Mouse (Mus musculus) kidney, embryonic 16.5 days (tissue): ENCODE measurements around the gene Ahcyl2. TPM values are rescaled to one million over a fixed set of nuclear protein-coding genes. Genes with fewer than 3 reads are reported as not detected.

Experiments
- ATAC-seq: fragments of 200-750 bp; cut with Nextera tagmentation; 2 replicates; pipeline ENCODE4 v1.8.0; 2017; ENCODE audit warnings: moderate TSS enrichment; ENCODE audit not compliant: low FRiP score, low TSS enrichment
- H3K27ac ChIP-seq: fragments of 300-500 bp; sonication (generic); 2 replicates; pipeline ENCODE4 v1.5.1; 2014; ENCODE audit warnings: low read length
- H3K27me3 ChIP-seq: fragments of 300-500 bp; sonication (generic); 2 replicates; pipeline ENCODE4 v1.6.1; 2014; ENCODE audit warnings: low read length, control low read depth, mixed read lengths; ENCODE audit not compliant: insufficient read depth
- H3K36me3 ChIP-seq: fragments of 300-500 bp; sonication (generic); 2 replicates; pipeline ENCODE4 v1.6.1; 2014; ENCODE audit warnings: low read length, control low read depth, mixed read lengths; ENCODE audit not compliant: insufficient read depth
- H3K4me1 ChIP-seq: fragments of 300-500 bp; sonication (generic); 2 replicates; pipeline ENCODE4 v1.6.1; 2014; ENCODE audit warnings: low read length, control low read depth, mixed read lengths; ENCODE audit not compliant: insufficient read depth
- H3K4me2 ChIP-seq: fragments of 300-500 bp; sonication (generic); replicated peaks from 2 replicates; pipeline ENCODE4 v1.6.1; 2014; ENCODE audit warnings: low read depth, low read length
- H3K4me3 ChIP-seq: fragments of 300-500 bp; sonication (generic); 2 replicates; pipeline ENCODE4 v1.5.1; 2014; ENCODE audit warnings: mild to moderate bottlenecking, low read length
- H3K9ac ChIP-seq: fragments of 300-500 bp; sonication (generic); replicated peaks from 2 replicates; pipeline ENCODE4 v1.6.1; 2014; ENCODE audit warnings: low read length
- H3K9me3 ChIP-seq: fragments of 300-500 bp; sonication (generic); 2 replicates; pipeline ENCODE4 v1.6.1; 2016; ENCODE audit warnings: low read length, control low read depth
- WGBS: fragments of 180-500 bp; shearing (Covaris S2); extraction: QIAGEN DNeasy Blood & Tissue Kit; methylation state at CpG from one replicate; pipeline ENCODE4 v1.1.7; 2014; 5-methylcytosine and 5-hydroxymethylcytosine counted together
- polyA plus RNA-seq: library from polyadenylated mRNA; unstranded; fragments of >200 nt; fragmentation: Nextera tagmentation; extraction: Ambion mirVana; gene quantifications from 2 replicates; pipeline ENCODE4 v1.2.1, GENCODE M21; 2015

Gene Ahcyl2
- polyA plus RNA-seq, 1 experiment from 2014 or later, result 18.3 TPM

GRCm38 (mm10) chr6:29935741-29936140 is 167.9 kb downstream of the Ahcyl2 start:
- H3K36me3 ChIP-seq, result no peaks in the 10 kb centered on the region
- H3K27ac ChIP-seq, result no peak overlapping the region
- no peaks in the 10 kb centered on the region for H3K4me1 ChIP-seq
- H3K4me2 ChIP-seq, result no peak overlapping the region
- H3K4me3 ChIP-seq, result no peak overlapping the region
- no peak for ATAC-seq
- H3K9ac ChIP-seq, result no peak overlapping the region
- H3K9me3 ChIP-seq, result no peaks in the 10 kb centered on the region
- 93% methylated on average over 1 of the region's 1 CpGs for WGBS
- no peaks in the 10 kb centered on the region for H3K27me3 ChIP-seq

GRCm38 (mm10) chr6:29940428-29940827 is 172.6 kb downstream of the Ahcyl2 start:
- WGBS, result 57% methylated on average over 4 of the region's 4 CpGs

GRCm38 (mm10) chr6:29941036-29941435 is 173.2 kb downstream of the Ahcyl2 start:
- H3K36me3 ChIP-seq, result no peaks in the 10 kb centered on the region
- no peak overlapping the region for H3K4me3 ChIP-seq
- no peak overlapping the region for H3K9ac ChIP-seq
- no peak for ATAC-seq
- no peaks in the 10 kb centered on the region for H3K4me1 ChIP-seq
- no peak overlapping the region for H3K4me2 ChIP-seq
- 80% methylated on average over 2 of the region's 2 CpGs for WGBS
- no peak overlapping the region for H3K27ac ChIP-seq
- H3K9me3 ChIP-seq, result no peaks in the 10 kb centered on the region
- H3K27me3 ChIP-seq, result no peaks in the 10 kb centered on the region

More at GRCm38 (mm10) chr6:29940428-29940827, 172.6 kb downstream of the Ahcyl2 start:
- no peak overlapping the region for H3K4me3 ChIP-seq
- no peaks in the 10 kb centered on the region for H3K27me3 ChIP-seq
- no peak overlapping the region for H3K27ac ChIP-seq
- ATAC-seq, result no peak
- H3K9ac ChIP-seq, result no peak overlapping the region
- no peaks in the 10 kb centered on the region for H3K36me3 ChIP-seq
- H3K4me2 ChIP-seq, result no peak overlapping the region
- no peaks in the 10 kb centered on the region for H3K9me3 ChIP-seq
- H3K4me1 ChIP-seq, result no peaks in the 10 kb centered on the region

- Histone ChIP-seq H3K9me3 (no peaks in the 10 kb centered on the region), H3K27me3 (no peaks in the 10 kb centered on the region), H3K4me3 (no peak overlapping the region), H3K4me1 (no peaks in the 10 kb centered on the region), H3K27ac (no peak overlapping the region), H3K9ac (no peak overlapping the region), H3K36me3 (no peaks in the 10 kb centered on the region), H3K4me2 (no peak overlapping the region)
- no peak for ATAC-seq
- 74% methylated on average over 1 of the region's 1 CpGs for WGBS
Observed at GRCm38 (mm10) chr6:29944465-29944864, 176.7 kb downstream of the Ahcyl2 start.

- Histone ChIP-seq H3K9ac (no peak overlapping the region), H3K9me3 (no peaks in the 10 kb centered on the region), H3K27me3 (no peaks in the 10 kb centered on the region), H3K27ac (no peak overlapping the region), H3K4me1 (no peaks in the 10 kb centered on the region), H3K4me2 (no peak overlapping the region), H3K4me3 (no peak overlapping the region), H3K36me3 (no peaks in the 10 kb centered on the region)
- 76% methylated on average over 2 of the region's 2 CpGs for WGBS
- ATAC-seq, result no peak
Observed at GRCm38 (mm10) chr6:29946568-29946967, 178.8 kb downstream of the Ahcyl2 start.

- Histone ChIP-seq H3K9me3 (no peaks in the 10 kb centered on the region), H3K4me3 (no peak overlapping the region), H3K27ac (no peak overlapping the region), H3K9ac (no peak overlapping the region), H3K4me1 (no peaks in the 10 kb centered on the region), H3K27me3 (no peaks in the 10 kb centered on the region), H3K36me3 (no peaks in the 10 kb centered on the region), H3K4me2 (no peak overlapping the region)
- WGBS, result 61% methylated on average over 6 of the region's 6 CpGs
- no peak for ATAC-seq
Observed at GRCm38 (mm10) chr6:29947823-29948222, 180.0 kb downstream of the Ahcyl2 start.

GRCm38 (mm10) chr6:29956749-29957148 is 188.9 kb downstream of the Ahcyl2 start:
- no peaks in the 10 kb centered on the region for H3K36me3 ChIP-seq
- H3K4me3 ChIP-seq, result no peak overlapping the region
- H3K9ac ChIP-seq, result no peak overlapping the region
- no peak for ATAC-seq
- no peak overlapping the region for H3K27ac ChIP-seq
- H3K4me1 ChIP-seq, result no peaks in the 10 kb centered on the region
- WGBS, result 85% methylated on average over 4 of the region's 4 CpGs
- H3K9me3 ChIP-seq, result no peaks in the 10 kb centered on the region
- H3K27me3 ChIP-seq, result no peaks in the 10 kb centered on the region
- no peak overlapping the region for H3K4me2 ChIP-seq

- Histone ChIP-seq H3K4me1 (no peaks in the 10 kb centered on the region), H3K27me3 (no peaks in the 10 kb centered on the region), H3K9ac (no peak overlapping the region), H3K4me2 (no peak overlapping the region), H3K9me3 (no peaks in the 10 kb centered on the region), H3K4me3 (no peak overlapping the region), H3K36me3 (no peaks in the 10 kb centered on the region), H3K27ac (no peak overlapping the region)
- 84% methylated on average over 3 of the region's 3 CpGs for whole genome bisulfite sequencing
- no peak for ATAC-seq
Observed at GRCm38 (mm10) chr6:29958669-29959068, 190.9 kb downstream of the Ahcyl2 start.

GRCm38 (mm10) chr6:29961081-29961480 is 193.3 kb downstream of the Ahcyl2 start:
- Histone ChIP-seq H3K9me3 (no peaks in the 10 kb centered on the region), H3K27ac (no peak overlapping the region), H3K4me3 (no peak overlapping the region), H3K4me2 (no peak overlapping the region), H3K27me3 (no peaks in the 10 kb centered on the region), H3K9ac (no peak overlapping the region), H3K4me1 (no peaks in the 10 kb centered on the region), H3K36me3 (no peaks in the 10 kb centered on the region)
- no peak for ATAC-seq
- WGBS, result 88% methylated on average over 6 of the region's 6 CpGs
